Mouse (Mus musculus) heart, embryonic 14.5 days (tissue): ENCODE measurements around the gene Mecp2. TPM values are rescaled to one million over a fixed set of nuclear protein-coding genes. Genes with fewer than 3 reads are reported as not detected.

Experiments used
- ATAC-seq: fragments of 200-750 bp; cut with Nextera tagmentation; 2 replicates; pipeline ENCODE4 v1.8.0; 2017; ENCODE audit warnings: low read depth, moderate TSS enrichment; ENCODE audit not compliant: insufficient number of reproducible peaks, insufficient read depth, low FRiP score
- H3K27ac ChIP-seq, 2 experiments: fragments of 200-500 bp in 1 of 2; fragments of 300-500 bp in 1 of 2; sonication (generic) in 1 of 2; replicated peaks in 1 of 2; 2 replicates each; pipeline ENCODE4 v1.5.1; 2012 to 2014; ENCODE audit warnings: low read depth in 2 of 2, low read length in 2 of 2, control low read depth in 1 of 2, mild to moderate bottlenecking in 1 of 2, mixed read lengths in 1 of 2; ENCODE audit not compliant: control insufficient read depth in 1 of 2, insufficient read depth in 1 of 2
- H3K27me3 ChIP-seq: fragments of 300-500 bp; sonication (generic); 2 replicates; pipeline ENCODE4 v1.6.1; 2014; ENCODE audit warnings: mild to moderate bottlenecking, low read length, control low read depth; ENCODE audit not compliant: control insufficient read depth, insufficient read depth
- H3K36me3 ChIP-seq: fragments of 300-500 bp; sonication (generic); 2 replicates; pipeline ENCODE4 v1.6.1; 2014; ENCODE audit warnings: mild to moderate bottlenecking, control low read depth, low read length, mixed read lengths; ENCODE audit not compliant: control insufficient read depth, insufficient read depth
- H3K4me1 ChIP-seq, 2 experiments: fragments of 200-500 bp in 1 of 2; fragments of 300-500 bp in 1 of 2; sonication (generic) in 1 of 2; 2 replicates each; pipeline ENCODE4 v1.6.1; 2012 to 2014; ENCODE audit warnings: low read length in 2 of 2, control low read depth in 1 of 2, mixed read lengths in 1 of 2; ENCODE audit not compliant: control insufficient read depth in 2 of 2, insufficient read depth in 2 of 2
- H3K4me2 ChIP-seq: fragments of 300-500 bp; sonication (generic); 2 replicates; pipeline ENCODE4 v1.6.1; 2014; ENCODE audit warnings: mild to moderate bottlenecking, low read length
- H3K4me3 ChIP-seq, 2 experiments: fragments of 200-500 bp in 1 of 2; fragments of 300-500 bp in 1 of 2; sonication (generic) in 1 of 2; 2 replicates each; pipeline ENCODE4 v1.5.1; 2012 to 2014; ENCODE audit warnings: low read length in 2 of 2, mild to moderate bottlenecking in 2 of 2, control low read depth in 1 of 2, low read depth in 1 of 2, moderate library complexity in 1 of 2; ENCODE audit not compliant: control insufficient read depth in 1 of 2, insufficient read depth in 1 of 2
- H3K9ac ChIP-seq: fragments of 300-500 bp; sonication (generic); 2 replicates; pipeline ENCODE4 v1.6.1; 2014; ENCODE audit warnings: mild to moderate bottlenecking, low read length
- H3K9me3 ChIP-seq: fragments of 300-500 bp; sonication (generic); 2 replicates; pipeline ENCODE4 v1.6.1; 2016; ENCODE audit warnings: low read length, control low read depth; ENCODE audit not compliant: control insufficient read depth
- WGBS: fragments of 180-500 bp; shearing (Covaris S2); extraction: QIAGEN DNeasy Blood & Tissue Kit; methylation state at CpG from one replicate; pipeline ENCODE4 v1.1.7; 2014; 5-methylcytosine and 5-hydroxymethylcytosine counted together
- polyA plus RNA-seq: library from polyadenylated mRNA; unstranded; fragments of >200 nt; fragmentation: Nextera tagmentation; extraction: Ambion mirVana; gene quantifications from 2 replicates; pipeline ENCODE4 v1.2.1, GENCODE M21; 2014

The Mecp2 gene
- polyA plus RNA-seq, 1 experiment from 2014 or later: 10.9 TPM

DNA sequence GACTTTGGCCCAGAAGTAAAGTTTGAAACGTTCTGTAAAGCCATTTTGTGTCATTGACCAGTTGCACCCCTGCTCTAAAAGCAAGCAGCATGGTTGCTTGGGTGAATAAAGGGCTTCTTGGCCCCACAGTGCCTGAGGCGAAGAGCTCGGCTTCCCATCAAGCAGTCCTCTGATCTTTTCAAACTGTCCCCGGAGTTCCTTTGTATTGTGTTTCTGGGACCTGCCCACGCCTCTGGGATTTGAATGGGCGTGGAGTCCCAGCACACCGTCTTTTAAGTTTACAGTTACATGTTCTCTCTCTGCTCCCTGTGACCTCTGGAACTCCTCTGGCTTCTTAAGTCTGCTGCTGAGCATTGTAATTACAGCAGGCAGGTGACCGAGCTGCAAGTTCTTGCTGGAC lies 127.1 kb downstream of the Mecp2 start:
- no peak for ATAC-seq
- Histone ChIP-seq H3K4me3 (no peak overlapping the region), H3K9ac (no peak overlapping the region), H3K4me2 (no peak overlapping the region), H3K36me3 (no peaks in the 10 kb centered on the region), H3K27me3 (no peaks in the 10 kb centered on the region), H3K9me3 (no peaks in the 10 kb centered on the region), H3K4me1 (no peaks in the 10 kb centered on the region), H3K27ac (no peak overlapping the region)
- WGBS: 59% methylated on average over 8 of the region's 8 CpGs

DNA sequence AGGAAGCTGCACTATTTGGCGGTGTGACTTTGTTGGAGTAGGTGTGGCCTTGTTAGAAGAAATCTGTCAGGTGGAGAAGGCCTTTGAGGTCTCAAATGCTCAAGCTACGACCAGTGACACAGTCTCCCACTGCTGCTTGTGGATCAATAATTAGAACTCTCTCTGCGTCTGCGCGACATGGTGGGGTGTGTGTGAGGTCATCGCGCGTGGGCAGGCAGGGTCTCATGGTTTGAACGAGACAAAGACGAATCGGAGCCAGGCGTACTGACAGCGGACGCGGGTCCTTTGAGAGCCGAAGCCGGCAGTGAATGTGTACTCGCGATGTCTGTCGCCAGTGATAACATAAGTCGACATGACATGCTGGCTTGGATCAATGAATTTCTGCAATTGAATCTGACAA lies 128.8 kb downstream of the Mecp2 start:
- Histone ChIP-seq H3K27me3 (no peaks in the 10 kb centered on the region), H3K27ac (no peak overlapping the region), H3K4me2 (no peak overlapping the region), H3K4me3 (no peak overlapping the region), H3K9ac (no peak overlapping the region), H3K36me3 (no peaks in the 10 kb centered on the region), H3K4me1 (no peaks in the 10 kb centered on the region), H3K9me3 (no peaks in the 10 kb centered on the region)
- no peak for ATAC-seq
- 76% methylated on average over 21 of the region's 21 CpGs for whole genome bisulfite sequencing

DNA sequence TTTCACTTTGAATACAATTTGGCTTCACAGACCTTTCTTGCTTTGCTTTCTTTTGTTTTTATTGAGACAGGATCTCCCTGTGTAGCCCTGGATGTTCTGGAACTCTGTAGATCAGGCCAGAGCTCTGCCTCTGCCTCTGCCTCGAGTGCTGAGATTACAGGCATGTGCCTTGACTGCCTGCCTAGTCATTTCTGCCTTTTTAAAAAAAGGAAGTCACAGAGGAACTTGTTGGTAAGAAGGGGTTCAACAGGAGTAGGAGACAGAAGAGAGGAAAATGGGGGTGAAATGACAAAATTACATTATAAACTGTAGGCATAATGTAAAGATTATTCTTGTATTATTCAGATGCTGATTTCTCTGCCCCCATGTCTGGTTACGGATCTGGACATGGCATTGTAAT lies 131.5 kb downstream of the Mecp2 start:
- H3K4me3 ChIP-seq: no peak overlapping the region
- no peak overlapping the region for H3K4me2 ChIP-seq
- no peaks in the 10 kb centered on the region for H3K9me3 ChIP-seq
- H3K4me1 ChIP-seq: peaks cover 0 to 2% of the 10 kb centered on the region in 2 experiments; a peak in 1 of 4 replicates
- WGBS: 62% methylated on average over 2 of the region's 2 CpGs
- ATAC-seq: no peak
- H3K27ac ChIP-seq: no peak overlapping the region
- no peaks in the 10 kb centered on the region for H3K36me3 ChIP-seq
- H3K9ac ChIP-seq: no peak overlapping the region
- H3K27me3 ChIP-seq: no peaks in the 10 kb centered on the region

DNA sequence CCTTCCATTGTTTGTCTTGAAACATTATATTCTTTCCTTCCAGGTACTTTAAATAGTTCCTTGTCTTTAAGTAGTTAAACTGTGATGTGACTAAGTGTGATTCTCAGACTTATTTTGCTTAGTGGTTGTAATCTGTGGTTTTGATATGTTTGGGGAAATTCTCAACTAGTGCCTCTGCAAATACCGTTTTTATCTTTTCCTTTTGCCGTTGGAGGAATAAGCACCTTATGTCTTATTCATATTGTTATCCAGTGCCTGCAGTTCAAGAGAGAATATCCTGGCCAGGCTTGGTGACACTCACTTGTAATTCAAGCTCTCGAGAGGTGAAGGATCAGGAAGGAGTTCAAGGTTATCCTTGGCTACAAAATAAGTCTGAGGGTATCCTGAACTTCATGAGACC lies 134.1 kb downstream of the Mecp2 start:
- Histone ChIP-seq H3K27me3 (no peaks in the 10 kb centered on the region), H3K9ac (no peak overlapping the region), H3K4me2 (no peak overlapping the region), H3K4me3 (no peak overlapping the region), H3K36me3 (no peaks in the 10 kb centered on the region), H3K4me1 (peaks cover 0 to 2% of the 10 kb centered on the region in 2 experiments; a peak in 1 of 4 replicates), H3K27ac (no peak overlapping the region), H3K9me3 (no peaks in the 10 kb centered on the region)
- WGBS: 64% methylated on average over 3 of the region's 3 CpGs
- ATAC-seq: no peak

DNA sequence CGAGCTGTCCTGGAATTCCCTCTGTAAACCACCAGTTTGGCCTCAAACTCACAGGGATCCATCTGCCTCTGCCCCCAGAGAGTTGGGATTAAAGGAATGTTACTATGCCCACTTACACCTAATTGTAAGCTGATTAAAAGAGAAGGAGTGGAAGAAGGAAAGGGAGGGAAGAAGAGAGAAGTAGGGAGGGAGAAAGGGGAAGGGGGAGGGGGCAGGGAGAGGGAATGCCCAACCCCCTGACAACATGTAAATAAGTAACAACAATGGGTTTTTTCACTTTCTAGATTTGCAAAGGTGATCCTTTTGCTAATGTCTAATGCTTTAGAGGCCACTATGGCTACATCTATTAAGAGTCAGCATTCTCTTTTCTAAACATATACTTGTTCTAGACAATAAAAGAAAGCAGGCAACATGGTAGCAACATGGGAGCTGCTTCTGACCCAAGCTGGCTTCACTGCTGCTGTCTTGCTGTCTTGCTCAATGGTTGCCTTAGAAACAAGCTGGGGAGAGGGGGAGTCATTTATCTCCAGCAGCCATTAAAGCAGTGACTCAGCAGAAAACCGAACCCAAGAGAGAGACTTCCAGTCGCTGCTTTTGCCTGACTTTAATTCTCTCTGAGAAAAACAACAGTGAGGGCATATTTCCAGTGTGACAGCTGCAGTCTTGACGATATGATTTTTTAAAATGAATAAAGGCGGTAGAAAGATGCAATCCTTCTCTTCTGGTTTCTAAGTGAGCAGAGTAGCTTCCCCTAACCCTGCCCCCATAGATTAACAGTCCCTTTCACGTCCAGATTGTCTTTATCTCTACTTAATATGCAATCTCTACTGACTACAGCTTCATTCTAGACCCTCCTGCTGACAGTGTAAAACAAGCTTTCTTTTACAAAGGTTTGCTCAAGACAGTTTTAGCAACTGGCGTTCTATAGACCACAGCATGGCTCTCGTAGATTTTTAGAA lies 136.0 kb downstream of the Mecp2 start:
- H3K9ac ChIP-seq: no peak overlapping the region
- no peak overlapping the region for H3K27ac ChIP-seq
- H3K4me3 ChIP-seq: no peak overlapping the region
- no peak for ATAC-seq
- WGBS: 29% methylated on average over 8 of the region's 8 CpGs
- H3K27me3 ChIP-seq: no peaks in the 10 kb centered on the region
- peak overlapping the region; percentile 29; the same call in 1 of the 2 replicates for H3K4me2 ChIP-seq
- H3K4me1 ChIP-seq: peaks cover 0 to 2% of the 10 kb centered on the region in 2 experiments; a peak in 1 of 4 replicates
- no peaks in the 10 kb centered on the region for H3K36me3 ChIP-seq
- no peaks in the 10 kb centered on the region for H3K9me3 ChIP-seq

DNA sequence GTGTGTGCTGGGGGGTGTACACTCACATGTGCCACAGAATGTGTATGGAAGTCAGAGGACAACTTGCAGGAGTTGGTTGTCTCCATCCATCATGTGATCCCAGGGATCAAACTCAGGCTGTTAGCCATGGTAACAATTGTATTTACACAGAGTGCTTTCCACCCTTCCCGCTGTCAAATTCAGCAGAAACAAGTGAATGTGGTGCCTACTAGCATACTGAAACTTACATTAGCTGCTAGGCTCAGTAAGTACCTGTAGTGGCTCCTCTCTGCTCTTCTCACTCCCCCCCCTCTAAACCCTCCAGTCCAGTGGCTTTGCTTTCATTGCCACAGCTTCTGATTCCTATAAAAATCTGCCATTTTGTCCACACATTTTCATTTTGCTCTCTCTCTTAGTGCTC lies 157.4 kb downstream of the Mecp2 start:
- Histone ChIP-seq H3K36me3 (no peaks in the 10 kb centered on the region), H3K4me3 (no peak overlapping the region), H3K9ac (no peak overlapping the region), H3K4me1 (no peaks in the 10 kb centered on the region), H3K27me3 (no peaks in the 10 kb centered on the region), H3K27ac (no peak overlapping the region), H3K4me2 (no peak overlapping the region), H3K9me3 (no peaks in the 10 kb centered on the region)
- WGBS: 50% methylated on average over 1 of the region's 1 CpGs
- ATAC-seq: no peak
